Mouse (Mus musculus): ENCODE results near the gene Elob.

Gene Elob

GRCm38 (mm10) chr17:23783352-23783751, 45.6 kb downstream of the Elob start:
- DNase-seq (ENCODE audit: low spot score in 2 of 2), result no peak

- DNase-seq (ENCODE audit: low spot score in 2 of 2), result no peak
These were observed 50.5 kb downstream of the Elob start for GRCm38 (mm10) chr17:23778447-23778846.

- DNase-seq (ENCODE audit: low spot score in 2 of 2), result no peak
These were observed 51.8 kb downstream of the Elob start for GRCm38 (mm10) chr17:23777141-23777540.

GRCm38 (mm10) chr17:23776216-23776615, 52.7 kb downstream of the Elob start:
- no peak for DNase-seq (ENCODE audit: low spot score in 2 of 2)
